Mouse (Mus musculus) left cerebral cortex, postnatal 10 days (tissue): ENCODE measurements around the gene Rhot1. TPM values are rescaled to one million over a fixed set of nuclear protein-coding genes. Genes with fewer than 3 reads are reported as not detected.
"Not testable (repeated sequence)": the region's sequence is repeated elsewhere in the genome, so short reads cannot be mapped to it uniquely, and the experiment has no call there.

Experiments
- DNase-seq, 2 experiments: peaks; one replicate each; pipeline ENCODE4 v3.0.0; 2021 to 2022; ENCODE audit warnings: low spot score in 2 of 2, mixed read lengths in 1 of 2; ENCODE audit errors: extremely low spot score in 1 of 2
- intact Hi-C: fragments of 180-260 bp; cut with DNase I; formaldehyde crosslinking; loops from one replicate; pipeline ENCODE4 v1.15.1; 2025
- total RNA-seq, 2 experiments: library from RNA; stranded (reverse); gene quantifications; 2 replicates each; pipeline ENCODE4 v1.2.3; 2021

Gene Rhot1
- total RNA-seq, 2 experiments from 2014 or later: 67.5 to 69.6 TPM

DNA sequence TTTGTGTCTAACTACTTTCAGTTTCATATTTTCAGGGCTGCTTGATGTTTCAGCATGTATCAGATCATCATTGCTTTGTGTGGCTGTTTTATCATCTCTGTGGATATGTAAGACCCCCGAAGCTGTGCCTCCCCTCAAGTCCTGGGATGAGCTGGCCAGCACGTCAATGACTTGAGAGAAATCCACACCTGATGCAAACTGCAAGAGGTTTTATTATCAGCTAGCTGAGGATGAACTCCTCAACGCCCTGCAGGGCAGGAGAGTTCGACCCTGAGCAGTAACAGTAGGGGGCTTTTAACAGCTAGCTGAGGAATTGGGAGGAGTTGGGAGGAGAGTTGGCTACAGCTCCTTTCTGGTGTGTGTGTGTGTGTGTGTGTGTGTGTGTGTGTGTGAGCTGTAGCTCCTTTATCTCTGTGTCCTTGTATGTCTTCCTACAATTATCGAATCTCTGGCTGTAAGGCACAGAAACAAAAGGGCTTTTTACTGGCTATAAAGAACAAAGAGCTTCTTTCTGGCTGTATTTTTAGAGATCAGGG lies 23.3 kb upstream of the Rhot1 start:
- intact Hi-C loops, DNase-seq: not testable (repeated sequence)

DNA sequence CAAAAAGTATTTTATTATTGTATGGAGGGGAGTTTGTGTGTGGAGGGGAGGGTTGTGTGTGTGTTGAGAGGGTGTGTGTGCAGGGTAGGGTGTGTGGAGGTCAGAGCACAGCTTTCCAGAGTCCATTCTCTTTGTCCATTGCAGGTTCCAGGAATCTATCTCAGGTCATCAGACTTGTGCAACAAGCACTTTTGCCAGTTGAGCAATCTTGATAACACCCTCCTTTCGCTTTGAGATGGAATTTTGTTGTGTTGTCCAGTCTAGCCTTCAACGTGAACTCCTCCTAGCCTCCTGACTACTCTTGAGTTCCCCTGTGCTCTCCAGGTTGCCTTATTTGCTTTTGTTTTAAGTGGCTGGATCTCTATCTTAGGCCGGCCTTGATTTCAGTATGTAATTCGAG lies 18.5 kb upstream of the Rhot1 start:
- no peak for DNase-seq
- intact Hi-C loops: no loop called here

DNA sequence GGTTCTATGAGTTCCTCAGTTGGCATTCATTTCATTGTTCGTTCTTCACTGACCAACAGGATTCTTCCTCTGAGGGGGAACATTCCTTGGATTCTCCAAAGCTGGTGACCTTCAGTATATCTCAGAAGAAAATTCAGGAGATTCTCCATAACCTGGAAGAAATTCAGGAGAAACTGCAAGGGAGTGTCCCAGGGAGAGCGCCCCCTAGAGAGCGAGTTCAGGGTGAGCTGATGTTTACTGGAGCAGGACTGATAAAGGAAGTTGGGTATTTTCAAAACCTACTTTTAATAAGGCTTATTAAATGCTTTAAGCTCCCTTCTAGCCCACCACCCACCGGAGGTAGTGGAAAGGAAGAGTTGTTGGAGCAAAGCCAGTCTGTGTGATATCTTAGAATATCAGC lies 15.0 kb upstream of the Rhot1 start:
- intact Hi-C loops: no loop called here
- no peak for DNase-seq

DNA sequence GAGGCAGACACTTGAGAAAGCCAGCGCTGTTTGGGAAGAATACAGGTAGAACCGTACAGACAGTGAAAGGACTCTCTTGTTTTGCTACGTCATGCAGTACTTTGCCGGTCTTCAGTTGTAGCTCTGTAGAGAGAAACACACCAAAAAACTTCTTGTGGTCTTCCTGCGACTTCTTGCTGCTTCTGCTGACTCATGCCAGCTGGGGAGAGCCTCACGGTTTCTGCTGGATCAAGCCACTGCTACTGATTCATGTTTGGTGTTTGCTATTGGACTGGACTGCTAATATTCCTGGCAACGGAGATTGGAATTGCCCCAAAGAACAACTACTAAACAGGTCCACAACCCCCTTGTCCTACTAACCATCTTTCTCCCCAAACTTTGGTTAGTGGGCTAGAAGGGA lies 12.5 kb upstream of the Rhot1 start:
- no peak for DNase-seq
- intact Hi-C loops: no loop called here

DNA sequence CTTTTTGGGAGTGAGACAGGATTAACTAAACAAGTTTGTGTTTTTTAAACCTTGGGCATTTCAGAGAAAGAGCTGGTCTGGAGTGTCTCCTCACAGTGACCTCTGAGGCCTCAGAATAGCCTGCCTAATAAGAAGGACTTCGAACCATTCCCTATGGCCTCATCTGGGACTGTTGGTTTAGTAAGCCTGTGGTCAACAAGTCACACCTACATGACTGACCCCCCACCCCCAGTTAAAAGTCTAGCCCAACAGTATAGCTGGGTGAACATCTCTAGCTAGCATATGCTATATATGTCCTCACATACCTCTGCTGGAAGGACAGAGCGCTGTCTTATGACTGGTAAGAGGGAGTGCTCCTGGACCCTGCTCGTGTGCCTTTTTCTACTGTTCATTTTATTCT lies 9.5 kb upstream of the Rhot1 start:
- DNase-seq: no peak
- intact Hi-C loops: no loop called here

DNA sequence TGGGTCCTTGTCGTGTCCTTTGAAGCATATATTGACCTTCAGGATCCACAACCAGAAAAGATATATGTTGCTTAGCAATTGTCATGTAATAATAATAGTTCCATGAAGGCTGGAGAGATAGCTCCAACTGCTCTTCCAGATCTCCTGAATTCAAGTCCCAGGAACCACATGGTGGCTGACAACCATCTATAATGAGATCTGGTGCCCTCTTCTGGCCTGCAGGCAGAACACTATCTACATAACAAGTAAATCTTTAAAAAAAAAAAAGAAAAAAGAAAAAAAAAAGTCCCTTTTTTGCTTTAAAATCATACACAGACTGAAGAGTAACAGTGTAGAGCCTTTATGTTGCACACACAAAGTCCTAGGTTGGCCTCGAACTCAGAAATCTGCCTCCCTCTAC lies 9.0 kb upstream of the Rhot1 start:
- intact Hi-C loops: no loop called here
- no peak for DNase-seq

DNA sequence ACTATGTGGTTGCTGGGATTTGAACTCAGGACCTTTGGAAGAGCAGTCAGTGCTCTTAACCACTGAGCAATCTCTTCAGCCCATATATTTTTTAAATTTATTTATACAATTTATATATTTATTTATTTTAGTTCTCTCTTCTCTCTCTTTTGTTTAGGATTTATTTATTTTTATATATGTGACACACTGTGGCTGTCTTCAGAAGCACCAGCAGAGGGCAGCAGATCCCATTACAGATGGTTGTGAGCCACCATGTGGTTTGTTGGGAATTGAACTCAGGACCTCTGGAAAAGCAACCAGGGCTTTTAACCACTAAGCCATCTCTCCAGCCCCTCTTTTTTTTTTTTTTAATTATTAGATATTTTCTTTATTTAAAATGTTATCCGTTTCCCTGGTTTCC lies 8.5 kb upstream of the Rhot1 start:
- no peak for DNase-seq
- intact Hi-C loops: no loop called here

DNA sequence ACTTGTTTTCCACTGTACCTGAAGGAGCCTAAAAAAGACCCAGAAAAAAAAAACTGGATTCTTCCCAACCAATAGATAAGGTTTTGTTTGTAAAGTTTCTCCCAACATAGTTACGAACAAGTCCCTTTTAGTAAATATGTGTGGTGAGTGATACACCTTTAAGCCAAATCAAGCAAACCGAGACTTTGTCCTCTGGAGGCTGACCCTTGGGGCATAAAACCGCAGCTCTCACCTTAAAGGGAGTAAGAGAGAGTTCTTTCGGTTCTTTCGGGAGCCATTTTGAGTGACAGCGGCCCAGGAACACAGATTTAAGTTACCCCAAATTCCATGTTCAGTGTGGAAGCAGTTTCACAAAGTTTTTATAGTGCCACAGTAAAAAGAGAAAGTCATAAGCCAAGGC lies 6.5 kb upstream of the Rhot1 start:
- intact Hi-C loops: no loop called here
- no peak for DNase-seq

DNA sequence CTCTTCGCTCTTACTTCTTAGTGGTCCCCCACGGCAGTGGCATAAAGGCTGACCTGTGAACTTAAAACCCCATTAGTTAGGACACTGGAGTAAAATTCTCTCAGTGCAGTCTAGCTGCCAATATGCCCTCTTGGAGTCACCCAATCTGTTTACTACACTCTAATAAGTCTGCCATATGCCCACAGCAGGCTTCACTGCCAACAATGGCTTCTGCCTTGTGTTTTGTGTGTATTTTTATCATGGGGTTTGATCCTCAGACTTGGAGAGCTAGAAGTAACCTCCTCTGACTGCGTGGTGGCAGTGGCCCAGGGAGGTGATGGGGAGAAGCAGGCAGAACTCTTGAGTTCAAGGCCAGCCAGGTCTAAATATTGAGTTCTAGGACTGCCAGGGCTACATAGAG lies 4.8 kb upstream of the Rhot1 start:
- intact Hi-C loops: no loop called here
- no peak for DNase-seq

DNA sequence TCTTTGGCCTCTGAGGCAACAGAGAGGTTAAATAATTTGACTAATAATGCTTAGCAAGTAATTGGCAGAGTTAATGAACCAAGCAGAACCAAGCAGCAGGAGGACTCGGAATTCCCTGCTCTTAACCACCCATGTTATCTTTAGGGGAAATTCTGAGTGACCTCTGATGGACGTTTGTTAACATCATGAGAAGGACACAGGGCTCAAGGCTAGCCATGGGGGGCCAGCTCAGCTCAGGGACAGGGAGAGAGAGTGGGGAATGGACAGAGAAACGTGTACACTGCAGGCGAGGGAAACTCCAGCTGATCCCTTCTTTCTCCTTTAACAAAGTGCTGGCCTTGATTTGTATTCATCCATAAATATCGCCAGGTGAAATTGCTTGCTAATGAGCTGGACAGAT lies 3.9 kb upstream of the Rhot1 start:
- DNase-seq: no peak
- intact Hi-C loops: no loop called here

DNA sequence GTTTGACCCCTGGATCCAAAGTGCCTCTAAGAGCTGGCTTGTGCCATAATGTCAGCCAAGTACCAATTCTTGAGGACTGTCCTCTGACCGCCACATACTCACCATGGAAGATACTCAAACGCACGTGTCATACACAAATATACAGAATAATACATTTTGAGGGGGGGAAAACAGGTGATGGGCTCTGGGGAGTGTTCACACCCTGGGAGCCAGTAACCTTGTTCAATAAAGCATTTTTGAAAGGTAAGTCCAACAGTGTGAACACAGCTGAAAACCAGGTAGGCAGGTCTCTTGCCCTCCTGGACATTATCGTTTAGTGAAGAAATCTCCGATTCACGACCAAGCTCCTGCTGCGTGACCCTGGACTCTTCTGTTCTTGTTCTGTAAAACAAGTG lies 357 bp upstream of the Rhot1 start:
- intact Hi-C loops: no loop called here
- DNase-seq: no peak

DNA sequence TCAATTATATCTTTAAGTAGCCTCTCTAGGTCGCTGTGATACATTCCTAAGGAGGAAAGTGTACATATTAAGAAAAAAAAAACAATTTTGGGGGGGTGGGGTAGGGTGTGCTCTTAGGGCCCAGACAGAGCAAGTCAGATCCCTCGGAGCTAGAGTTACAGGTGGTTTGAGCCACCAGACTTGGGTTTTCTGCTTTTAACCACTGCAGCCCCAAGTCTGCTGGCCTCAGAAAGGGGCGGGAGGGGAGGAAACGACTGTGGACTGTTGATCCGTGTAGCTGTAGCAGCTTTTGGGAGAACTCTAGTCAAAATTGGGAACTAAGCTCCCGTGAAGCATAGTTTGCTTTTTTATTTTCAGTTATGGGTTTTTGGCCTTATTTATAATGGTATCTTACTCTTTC lies 1.5 kb downstream of the Rhot1 start:
- DNase-seq: no peak
- intact Hi-C loops: no loop called here

DNA sequence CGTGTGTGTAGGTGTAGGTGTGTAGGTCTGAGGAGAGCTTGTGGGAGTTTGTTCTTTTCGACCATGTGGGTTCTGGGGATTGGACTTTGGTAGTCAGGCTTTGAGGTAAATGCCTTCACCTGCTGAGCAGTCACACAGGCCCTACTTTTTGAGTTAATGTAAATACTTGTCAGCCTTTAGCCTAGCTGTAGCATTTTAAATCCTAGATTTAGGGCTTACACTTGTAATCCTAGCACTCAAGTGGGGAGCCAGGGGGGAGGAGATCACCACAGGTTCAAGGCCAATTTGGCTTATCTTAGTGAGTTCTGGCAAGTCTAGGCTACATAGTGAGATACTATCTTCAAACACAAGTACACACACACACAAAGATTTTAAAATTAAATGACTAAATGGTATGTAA lies 3.5 kb downstream of the Rhot1 start:
- intact Hi-C loops: no loop called here
- no peak for DNase-seq

DNA sequence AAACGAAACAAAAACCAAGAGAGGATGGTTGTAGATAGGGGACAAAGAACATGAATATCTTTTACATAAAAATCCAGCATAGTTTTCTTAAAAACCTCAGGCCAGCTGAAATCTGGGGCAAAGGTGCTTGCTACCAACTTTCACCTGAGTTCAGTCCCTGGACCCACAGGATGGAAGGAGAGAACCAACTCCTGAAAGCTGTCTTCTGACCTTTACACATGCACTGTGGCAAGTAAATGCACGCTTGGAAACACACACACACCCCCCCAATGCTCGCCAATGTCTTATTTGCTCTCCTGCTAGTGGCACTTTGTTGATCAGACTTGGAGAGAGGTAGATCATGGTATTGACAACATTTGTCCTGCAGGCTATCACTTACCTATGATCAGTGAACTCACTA lies 6.5 kb downstream of the Rhot1 start:
- no peak for DNase-seq
- intact Hi-C loops: no loop called here

DNA sequence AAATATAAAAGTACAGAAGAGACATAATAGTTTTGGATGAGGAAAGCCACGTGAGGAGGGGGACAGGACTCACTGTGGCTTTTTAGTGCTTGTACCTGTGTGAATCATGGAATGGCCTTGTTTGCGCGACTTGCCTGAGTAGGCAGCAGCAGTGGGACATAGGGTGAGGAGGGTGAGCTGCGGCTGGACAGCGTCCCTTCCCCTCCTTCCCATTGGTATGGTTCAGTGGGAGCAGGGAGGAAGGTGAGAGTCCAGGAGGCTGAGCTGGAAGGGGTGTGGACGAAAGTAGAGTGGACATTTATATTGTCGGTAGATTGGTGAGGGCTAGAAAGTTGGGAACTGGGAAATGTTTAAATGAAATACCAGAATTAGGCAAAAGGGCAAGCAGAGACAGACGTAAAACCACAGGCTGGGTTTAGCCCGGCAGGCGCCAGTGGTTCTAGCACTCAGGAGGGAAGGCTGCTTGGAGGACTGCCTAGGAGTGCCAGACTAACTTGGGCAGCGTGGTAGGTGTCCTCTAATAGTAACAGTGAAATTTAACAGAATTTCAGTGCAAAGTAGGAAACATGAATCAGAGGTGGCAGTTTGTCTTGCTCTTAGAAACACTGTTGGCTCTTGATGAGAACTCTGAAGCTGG lies 10.0 kb downstream of the Rhot1 start:
- intact Hi-C loops: no loop called here
- DNase-seq: no peak

DNA sequence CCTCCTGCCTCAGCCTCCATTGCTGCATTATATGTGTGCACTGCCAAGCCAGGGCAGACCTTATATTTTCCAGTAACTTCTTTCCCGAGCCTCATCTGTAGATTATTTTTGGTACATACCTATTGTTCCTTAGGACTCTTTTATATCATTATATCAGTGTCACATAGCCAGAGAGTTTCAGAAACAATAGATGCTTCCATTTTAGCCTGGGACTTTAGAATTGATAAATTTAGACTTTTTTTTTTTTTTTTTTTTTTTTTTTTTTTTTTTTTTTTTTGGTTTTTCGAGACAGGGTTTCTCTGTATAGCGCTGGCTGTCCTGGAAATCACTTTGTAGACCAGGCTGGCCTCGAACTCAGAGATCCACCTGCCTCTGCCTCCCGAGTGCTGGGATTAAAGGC lies 21.2 kb downstream of the Rhot1 start:
- DNase-seq, intact Hi-C loops: not testable (repeated sequence)

DNA sequence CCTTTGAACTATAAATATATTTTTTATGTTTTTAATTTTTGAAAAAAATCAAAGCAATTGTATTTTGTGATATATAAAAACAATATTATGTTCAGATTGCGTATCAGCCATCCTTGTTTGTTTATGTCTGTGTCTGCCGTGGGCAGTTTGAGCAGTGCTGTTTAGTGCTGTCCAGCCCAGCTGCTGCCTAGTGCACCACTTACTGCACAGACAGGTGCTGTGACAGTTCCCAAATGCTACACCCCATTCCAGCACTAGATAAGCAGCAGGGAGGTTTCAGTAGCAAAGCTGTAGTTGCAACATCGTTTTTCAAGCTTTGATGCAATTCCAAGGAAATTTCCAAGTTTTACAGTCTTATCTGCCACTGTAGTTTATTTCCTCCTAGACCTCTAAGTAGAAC lies 28.5 kb downstream of the Rhot1 start:
- intact Hi-C loops: no loop called here
- no peak for DNase-seq

DNA sequence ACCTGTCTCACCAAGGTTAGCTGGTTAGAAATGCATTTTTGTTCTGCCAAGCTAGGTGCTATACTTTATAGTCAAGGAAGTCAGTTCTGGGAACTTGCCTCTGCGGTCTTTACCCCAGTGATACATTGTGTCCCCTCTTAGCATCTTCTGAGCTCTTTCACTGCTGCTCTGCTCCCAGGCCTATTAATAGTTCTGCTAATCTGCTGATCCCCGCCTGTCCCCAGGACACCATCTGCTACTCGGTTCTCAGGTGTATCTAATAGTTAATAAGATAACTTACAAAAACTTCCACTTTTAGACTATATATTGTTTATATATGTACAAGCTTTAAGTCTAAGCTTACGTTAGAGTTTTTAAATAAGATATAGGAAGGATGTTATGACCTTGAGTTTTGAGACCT lies 29.5 kb downstream of the Rhot1 start:
- DNase-seq: no peak
- intact Hi-C loops: no loop called here

DNA sequence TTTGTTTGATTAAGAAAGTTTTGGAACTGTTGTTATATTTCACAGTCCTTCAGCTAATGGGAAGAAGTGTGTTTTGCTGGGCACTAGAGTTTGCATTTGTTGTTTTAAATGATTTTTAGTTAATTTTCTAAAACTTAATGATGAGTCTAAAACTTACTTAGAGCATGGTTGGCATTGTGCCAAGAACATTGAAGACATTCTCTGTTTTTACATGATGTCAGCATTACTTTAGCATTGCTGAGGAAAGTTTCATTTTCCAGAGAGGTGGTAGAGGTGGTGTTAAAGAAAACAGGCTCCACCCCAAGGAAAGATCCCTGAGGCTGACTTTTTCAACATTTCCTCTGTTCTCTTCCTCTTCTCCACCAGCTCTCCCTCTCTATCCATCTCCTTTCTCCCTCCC lies 38.2 kb downstream of the Rhot1 start:
- intact Hi-C loops: loop anchor here (10.0 kb wide), 1 partner anchor 222 kb away; no protein-coding TSS in a partner anchor
- DNase-seq: no peak

DNA sequence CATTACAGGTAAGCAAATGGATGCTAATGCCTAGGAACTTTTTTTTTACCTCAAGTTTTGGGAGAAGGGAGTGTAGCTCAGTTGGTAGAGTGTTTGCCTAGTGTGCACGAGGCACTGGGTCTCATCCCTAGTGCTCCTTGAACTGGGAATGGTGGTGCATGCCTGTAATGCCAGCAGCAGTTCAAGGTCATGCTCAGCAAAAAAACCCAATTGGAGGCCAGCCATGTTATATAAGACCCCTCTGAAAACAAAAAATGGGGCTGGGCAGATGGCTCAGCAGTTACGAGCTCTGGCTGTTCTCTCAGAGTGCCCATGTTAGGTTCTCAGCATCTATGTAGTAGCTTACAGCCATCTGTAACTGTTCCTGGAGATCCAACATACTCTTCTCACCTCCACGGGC lies 39.7 kb downstream of the Rhot1 start:
- intact Hi-C loops: loop anchor here (10.0 kb wide), 1 partner anchor 224 kb away; no protein-coding TSS in a partner anchor
- DNase-seq: no peak

DNA sequence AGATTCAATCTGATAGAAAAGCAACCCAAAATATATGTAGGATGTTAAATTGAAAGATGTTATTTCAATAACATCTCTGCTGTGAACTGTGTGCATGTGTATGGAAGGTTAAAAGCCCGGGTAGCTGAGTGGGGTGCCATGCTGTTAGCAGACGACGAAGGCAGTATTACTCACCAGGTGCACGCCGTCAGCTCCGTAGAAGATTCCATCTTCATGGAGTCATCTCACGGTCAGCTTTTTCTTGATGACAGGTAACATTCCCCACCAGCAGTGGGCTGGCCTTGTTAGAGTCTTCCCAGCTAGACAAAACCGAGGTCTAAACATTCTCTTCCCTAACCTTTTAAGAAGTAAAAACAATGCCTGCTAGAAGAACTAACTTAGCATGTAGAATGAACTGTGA lies 55.3 kb downstream of the Rhot1 start:
- DNase-seq: no peak
- intact Hi-C loops: no loop called here
